Mouse (Mus musculus) embryonic facial prominence, embryonic 13.5 days (tissue): ENCODE measurements around the gene Flrt3. TPM values are rescaled to one million over a fixed set of nuclear protein-coding genes. Genes with fewer than 3 reads are reported as not detected.

ENCODE experiments used
- ATAC-seq: fragments of 200-750 bp; cut with Nextera tagmentation; 2 replicates; pipeline ENCODE4 v1.8.0; 2017; ENCODE audit warnings: low read depth; ENCODE audit not compliant: insufficient number of reproducible peaks, insufficient read depth, low FRiP score, low TSS enrichment
- H3K27ac ChIP-seq: fragments of 300-500 bp; sonication (generic); 2 replicates; pipeline ENCODE4 v1.5.1; 2015; ENCODE audit warnings: moderate library complexity, mild to moderate bottlenecking, inconsistent platforms
- H3K27me3 ChIP-seq: fragments of 300-500 bp; sonication (generic); 2 replicates; pipeline ENCODE4 v1.6.1; 2015; ENCODE audit warnings: mild to moderate bottlenecking, inconsistent platforms
- H3K36me3 ChIP-seq: fragments of 300-500 bp; sonication (generic); 2 replicates; pipeline ENCODE4 v1.6.1; 2015; ENCODE audit warnings: mild to moderate bottlenecking, inconsistent platforms
- H3K4me1 ChIP-seq: fragments of 300-500 bp; sonication (generic); 2 replicates; pipeline ENCODE4 v1.6.1; 2015; ENCODE audit warnings: inconsistent platforms
- H3K4me2 ChIP-seq: fragments of 300-500 bp; sonication (generic); 2 replicates; pipeline ENCODE4 v1.6.1; 2015; ENCODE audit warnings: moderate library complexity, mild to moderate bottlenecking, inconsistent platforms
- H3K4me3 ChIP-seq: fragments of 300-500 bp; sonication (generic); 2 replicates; pipeline ENCODE4 v1.5.1; 2015; ENCODE audit warnings: mild to moderate bottlenecking, inconsistent platforms
- H3K9ac ChIP-seq: fragments of 300-500 bp; sonication (generic); 2 replicates; pipeline ENCODE4 v1.6.1; 2015; ENCODE audit warnings: mild to moderate bottlenecking, inconsistent platforms
- H3K9me3 ChIP-seq: fragments of 300-500 bp; sonication (generic); 2 replicates; pipeline ENCODE4 v1.6.1; 2016; ENCODE audit warnings: inconsistent platforms
- WGBS: fragments of 180-500 bp; shearing (Covaris S2); methylation state at CpG from one replicate; pipeline ENCODE4 v1.1.7; 2015; ENCODE audit warnings: mixed read lengths; 5-methylcytosine and 5-hydroxymethylcytosine counted together
- polyA plus RNA-seq: library from polyadenylated mRNA; unstranded; fragments of >200 nt; fragmentation: Nextera tagmentation; extraction: Ambion mirVana; gene quantifications from 2 replicates; pipeline ENCODE4 v1.2.1, GENCODE M21; 2015

Gene Flrt3
- polyA plus RNA-seq = 76.2 and 82.9 TPM in 2 replicates

DNA sequence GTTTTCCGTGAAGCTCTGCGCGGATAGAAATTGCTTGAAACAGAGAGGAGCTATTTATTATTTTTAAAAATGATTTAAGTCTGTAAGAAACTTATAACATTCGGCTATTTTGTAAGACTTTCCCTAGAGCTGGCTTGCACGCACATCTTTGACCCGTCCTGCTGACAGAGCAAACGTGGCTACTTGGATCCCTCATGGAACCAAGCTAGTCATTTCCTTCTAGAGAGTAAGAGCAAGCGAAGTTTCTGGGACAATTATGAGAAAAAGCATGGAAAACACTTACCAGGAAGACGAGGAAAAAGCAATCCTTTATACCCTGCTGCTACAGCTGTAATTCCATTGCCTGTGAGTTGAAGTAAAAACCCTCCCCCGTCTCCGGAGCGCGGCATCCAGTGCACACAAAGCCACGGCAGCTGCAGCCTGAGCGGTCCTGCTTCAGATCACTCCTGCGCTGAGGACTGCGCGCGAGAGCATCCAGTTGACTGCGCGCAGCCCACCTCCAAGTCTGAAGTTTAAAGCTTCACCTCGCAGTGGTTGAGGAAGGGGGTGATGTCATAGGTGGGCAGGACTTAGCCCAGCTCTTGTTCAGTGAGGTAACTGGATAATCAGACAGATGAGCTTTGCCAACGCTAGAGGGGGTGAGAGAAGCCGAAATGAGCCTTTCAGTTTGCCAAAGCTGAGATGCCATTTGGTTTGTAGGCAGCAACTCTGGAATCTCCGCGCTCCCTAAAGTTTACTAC lies at the start of gene Flrt3:
TSS of gene Flrt3 (minus strand) at position 507 of the 740 bp plus-strand sequence.
- Histone ChIP-seq H3K4me2 (peak within 1 kb of the TSS; percentile 66), H3K4me1 (peaks cover 14% of the 10 kb centered on the region), H3K27ac (peak within 1 kb of the TSS; percentile 91), H3K36me3 (no peaks in the 10 kb centered on the region), H3K9ac (peak within 1 kb of the TSS; percentile 79), H3K4me3 (peak within 1 kb of the TSS; percentile 71), H3K27me3 (no peaks in the 10 kb centered on the region), H3K9me3 (no peaks in the 10 kb centered on the region)
- ATAC-seq = peak; percentile 99
- WGBS = under 1% methylated on average over 26 of the region's 26 CpGs

DNA sequence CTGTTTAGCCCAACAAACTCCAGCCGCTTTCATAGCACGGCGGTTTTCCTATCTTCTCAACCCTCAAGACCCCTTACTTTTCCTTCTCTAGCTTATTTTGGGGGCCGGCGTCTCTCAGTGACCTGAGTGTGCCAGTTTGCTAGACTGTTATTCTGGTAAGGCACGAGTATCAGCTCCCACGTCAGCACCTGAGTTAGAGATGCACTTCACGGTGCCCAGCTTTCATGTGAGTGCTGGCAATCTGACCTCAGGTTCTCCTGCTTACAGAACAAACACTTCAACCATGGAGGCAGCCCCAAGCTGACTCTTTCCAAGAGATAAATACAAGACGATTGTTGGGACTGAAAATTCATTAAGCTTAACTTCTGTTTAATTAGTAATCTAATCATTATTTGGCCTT lies 46.1 kb upstream of the Flrt3 start:
- WGBS = 82% methylated on average over 9 of the region's 9 CpGs
- Histone ChIP-seq H3K4me1 (no peaks in the 10 kb centered on the region), H3K4me2 (no peak overlapping the region), H3K9me3 (no peaks in the 10 kb centered on the region), H3K4me3 (no peak overlapping the region), H3K27ac (no peak overlapping the region), H3K36me3 (no peaks in the 10 kb centered on the region), H3K9ac (no peak overlapping the region), H3K27me3 (no peaks in the 10 kb centered on the region)
- no peak for ATAC-seq

DNA sequence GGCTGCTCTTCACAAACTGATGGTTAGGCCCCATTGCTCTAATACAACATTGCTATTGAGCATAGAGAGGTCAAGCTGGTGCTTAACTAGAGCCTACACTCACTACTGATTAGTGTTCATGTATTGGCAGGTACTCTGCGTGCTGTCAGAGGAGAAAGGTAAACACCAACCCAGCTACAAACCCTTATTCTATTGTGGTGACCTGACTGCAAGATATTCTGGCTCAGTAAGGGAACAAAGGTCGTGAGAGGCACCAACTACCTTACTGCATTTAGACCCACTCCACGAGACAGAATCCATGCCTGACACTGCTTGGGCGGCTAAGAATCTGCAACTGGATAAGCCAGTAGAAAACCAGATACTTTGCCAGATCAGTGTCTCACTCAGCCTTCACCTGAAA lies 44.6 kb upstream of the Flrt3 start:
- Histone ChIP-seq H3K27me3 (no peaks in the 10 kb centered on the region), H3K4me2 (no peak overlapping the region), H3K36me3 (no peaks in the 10 kb centered on the region), H3K9me3 (no peaks in the 10 kb centered on the region), H3K4me3 (no peak overlapping the region), H3K9ac (no peak overlapping the region), H3K27ac (no peak overlapping the region), H3K4me1 (no peaks in the 10 kb centered on the region)
- 84% methylated on average over 4 of the region's 4 CpGs for WGBS
- no peak for ATAC-seq

DNA sequence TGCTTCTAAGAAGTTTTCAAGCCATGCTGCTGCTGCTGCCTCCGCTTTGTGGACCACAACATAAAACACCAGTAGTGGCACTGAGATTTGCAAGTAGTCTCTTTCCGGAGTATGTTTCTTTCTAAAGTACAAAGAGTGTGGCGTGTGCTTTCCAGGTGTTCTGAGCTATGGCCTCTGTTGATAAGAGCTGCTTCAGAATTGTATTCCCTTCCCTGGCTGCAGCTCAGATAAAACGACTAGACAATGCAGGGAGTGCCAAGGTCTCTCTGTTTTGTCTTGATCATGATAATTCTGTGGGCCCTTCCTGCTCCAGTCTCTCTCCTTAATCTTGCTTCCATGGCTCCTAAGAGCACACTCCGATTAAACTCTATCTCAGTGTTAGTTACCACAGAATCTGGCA lies 36.3 kb upstream of the Flrt3 start:
- no peaks in the 10 kb centered on the region for H3K9me3 ChIP-seq
- no peaks in the 10 kb centered on the region for H3K36me3 ChIP-seq
- no peak for ATAC-seq
- no peak overlapping the region for H3K4me2 ChIP-seq
- H3K27ac ChIP-seq = no peak overlapping the region
- 78% methylated on average over 5 of the region's 5 CpGs for WGBS
- H3K4me1 ChIP-seq = peaks cover 5% of the 10 kb centered on the region; the same call in 1 of the 2 replicates
- no peak overlapping the region for H3K4me3 ChIP-seq
- no peaks in the 10 kb centered on the region for H3K27me3 ChIP-seq
- no peak overlapping the region for H3K9ac ChIP-seq

DNA sequence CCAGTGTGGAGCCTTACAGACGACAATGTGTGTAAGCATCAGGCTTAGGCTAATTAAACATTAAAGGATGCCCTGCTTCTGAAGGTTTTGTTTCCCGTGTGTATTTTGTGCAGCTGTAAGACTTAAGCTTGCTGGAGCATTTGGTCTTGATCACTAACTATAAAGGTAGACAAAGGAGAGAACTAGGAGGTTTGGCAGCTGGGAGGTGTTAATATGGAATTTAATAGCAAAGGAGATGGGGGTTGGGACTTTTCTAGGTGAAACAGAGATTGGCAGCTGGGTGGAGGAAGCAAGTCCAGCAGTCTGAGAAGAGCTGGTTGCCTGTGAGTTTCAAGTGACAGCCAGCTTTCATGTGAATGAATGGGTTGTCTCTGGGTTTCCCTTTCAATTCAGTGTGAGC lies 34.0 kb upstream of the Flrt3 start:
- Histone ChIP-seq H3K27me3 (no peaks in the 10 kb centered on the region), H3K27ac (no peak overlapping the region), H3K9ac (no peak overlapping the region), H3K4me3 (no peak overlapping the region), H3K4me1 (peaks cover 5% of the 10 kb centered on the region; the same call in 1 of the 2 replicates), H3K36me3 (no peaks in the 10 kb centered on the region), H3K9me3 (no peaks in the 10 kb centered on the region), H3K4me2 (no peak overlapping the region)
- ATAC-seq = no peak
- 3% methylated on average over 2 of the region's 2 CpGs for WGBS

DNA sequence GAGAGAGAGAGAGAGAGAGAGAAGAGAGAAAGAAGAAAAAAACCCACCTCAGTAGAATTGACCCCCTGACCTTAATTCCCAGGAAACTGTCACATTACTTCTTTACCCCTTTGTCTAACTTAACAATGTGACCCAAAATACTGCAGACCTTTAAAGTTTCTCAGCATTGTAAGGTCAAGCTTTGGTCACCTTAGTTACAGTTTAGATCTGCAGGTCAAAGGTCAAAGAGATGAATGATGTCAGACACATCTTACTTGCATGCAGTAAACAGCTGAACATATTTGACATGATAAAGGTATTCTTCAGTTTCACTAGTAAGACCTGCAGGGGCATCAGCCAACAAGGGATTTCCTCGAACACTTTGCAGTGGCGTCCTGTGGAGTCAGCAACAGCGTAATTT lies 32.9 kb upstream of the Flrt3 start:
- Histone ChIP-seq H3K36me3 (no peaks in the 10 kb centered on the region), H3K9ac (no peak overlapping the region), H3K4me2 (no peak overlapping the region), H3K9me3 (no peaks in the 10 kb centered on the region), H3K27me3 (no peaks in the 10 kb centered on the region), H3K27ac (no peak overlapping the region), H3K4me1 (peaks cover 5% of the 10 kb centered on the region; the same call in 1 of the 2 replicates), H3K4me3 (no peak overlapping the region)
- WGBS = 14% methylated on average over 3 of the region's 3 CpGs
- ATAC-seq = no peak

DNA sequence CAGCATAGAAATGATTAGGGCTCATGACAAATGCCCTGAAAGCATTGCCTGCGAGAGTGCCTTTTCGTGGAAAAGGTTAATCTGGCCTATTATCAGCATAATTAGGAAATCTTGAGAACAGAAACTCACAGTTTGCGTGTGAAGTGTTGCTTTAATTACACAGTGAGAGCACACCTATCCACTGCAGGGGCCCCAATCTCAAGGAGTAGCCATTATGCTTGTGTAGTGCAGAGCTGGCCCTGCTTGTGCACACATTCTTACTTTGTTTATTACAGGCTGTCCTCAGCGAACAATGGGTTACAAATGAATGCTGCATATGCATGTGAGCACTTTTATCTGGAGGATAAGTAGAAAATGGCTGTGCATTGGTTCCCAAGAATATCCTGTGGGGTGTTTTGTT lies 32.1 kb upstream of the Flrt3 start:
- WGBS = 65% methylated on average over 4 of the region's 4 CpGs
- no peaks in the 10 kb centered on the region for H3K27me3 ChIP-seq
- H3K36me3 ChIP-seq = no peaks in the 10 kb centered on the region
- H3K9me3 ChIP-seq = no peaks in the 10 kb centered on the region
- H3K4me1 ChIP-seq = peaks cover 10% of the 10 kb centered on the region
- H3K4me2 ChIP-seq = no peak overlapping the region
- no peak overlapping the region for H3K9ac ChIP-seq
- no peak for ATAC-seq
- no peak overlapping the region for H3K4me3 ChIP-seq
- no peak overlapping the region for H3K27ac ChIP-seq

DNA sequence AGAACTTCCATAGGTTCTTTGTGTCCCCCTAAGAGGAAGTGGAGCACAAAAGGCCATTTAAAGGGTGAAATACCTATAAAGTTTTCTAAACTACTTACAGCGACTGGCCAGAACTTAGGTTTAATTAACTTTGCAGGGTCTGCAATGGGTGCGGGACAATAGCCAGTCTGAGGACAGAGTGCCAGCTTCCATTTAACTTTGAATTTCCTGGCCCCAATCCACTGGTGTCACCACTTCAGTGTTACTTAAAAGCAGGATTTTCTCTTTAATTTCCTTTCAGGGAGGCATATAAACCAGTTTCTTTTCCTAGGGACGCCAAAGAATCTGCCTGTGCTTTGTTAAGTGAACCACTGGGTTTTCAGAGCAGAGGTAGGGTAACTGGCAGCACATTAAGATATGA lies 27.3 kb upstream of the Flrt3 start:
- no peak for ATAC-seq
- Histone ChIP-seq H3K4me1 (peaks cover 6% of the 10 kb centered on the region; the same call in 1 of the 2 replicates), H3K4me2 (no peak overlapping the region), H3K9ac (no peak overlapping the region), H3K4me3 (no peak overlapping the region), H3K9me3 (no peaks in the 10 kb centered on the region), H3K27me3 (no peaks in the 10 kb centered on the region), H3K36me3 (no peaks in the 10 kb centered on the region), H3K27ac (no peak overlapping the region)
- 30% methylated on average over 3 of the region's 3 CpGs for WGBS

DNA sequence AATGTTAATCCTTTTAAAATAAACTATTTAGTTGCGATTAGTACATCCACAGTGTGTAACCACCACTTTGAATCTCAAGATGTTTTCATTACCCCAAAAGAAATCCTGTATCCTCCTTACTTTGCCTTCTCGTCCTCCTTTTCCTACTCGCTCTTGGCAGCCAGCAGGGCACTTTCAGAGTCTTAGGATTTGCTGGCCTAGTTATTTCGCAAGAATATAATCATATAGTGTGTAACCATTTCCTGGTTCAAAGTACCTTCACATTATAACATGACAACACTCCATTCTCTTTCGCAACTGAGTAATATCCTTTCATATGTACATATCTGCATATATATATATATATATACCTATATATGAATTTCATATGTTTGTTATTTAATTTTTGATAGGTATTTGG lies 22.6 kb upstream of the Flrt3 start:
- H3K27me3 ChIP-seq = no peaks in the 10 kb centered on the region
- H3K27ac ChIP-seq = no peak overlapping the region
- H3K4me3 ChIP-seq = no peak overlapping the region
- no peak overlapping the region for H3K9ac ChIP-seq
- no peak overlapping the region for H3K4me2 ChIP-seq
- peaks cover 5% of the 10 kb centered on the region; the same call in 1 of the 2 replicates for H3K4me1 ChIP-seq
- no peaks in the 10 kb centered on the region for H3K36me3 ChIP-seq
- no peak for ATAC-seq
- WGBS = 86% methylated on average over 5 of the region's 5 CpGs
- H3K9me3 ChIP-seq = no peaks in the 10 kb centered on the region

DNA sequence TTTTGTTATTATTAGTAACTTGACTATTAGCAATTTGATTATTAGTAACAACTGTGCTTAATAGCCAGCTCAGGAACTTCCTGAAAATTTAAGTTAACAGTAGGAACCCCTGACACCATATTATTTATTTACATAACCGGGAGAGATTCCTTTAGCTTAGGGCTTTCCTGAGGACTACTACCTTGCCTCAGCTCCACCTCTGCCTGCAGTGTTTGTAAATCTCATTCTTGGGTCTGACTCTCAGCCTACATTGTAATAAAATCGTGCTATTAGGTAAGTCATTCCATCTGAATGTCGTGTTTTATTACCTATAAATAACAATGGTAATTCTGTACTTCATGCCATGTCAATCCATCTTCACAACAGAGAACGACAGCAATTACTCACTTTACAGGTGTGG lies 21.2 kb upstream of the Flrt3 start:
- Histone ChIP-seq H3K9me3 (no peaks in the 10 kb centered on the region), H3K4me3 (no peak overlapping the region), H3K4me1 (no peaks in the 10 kb centered on the region), H3K9ac (no peak overlapping the region), H3K36me3 (no peaks in the 10 kb centered on the region), H3K27me3 (no peaks in the 10 kb centered on the region), H3K27ac (no peak overlapping the region), H3K4me2 (no peak overlapping the region)
- 71% methylated on average over 4 of the region's 4 CpGs for WGBS
- ATAC-seq = no peak

DNA sequence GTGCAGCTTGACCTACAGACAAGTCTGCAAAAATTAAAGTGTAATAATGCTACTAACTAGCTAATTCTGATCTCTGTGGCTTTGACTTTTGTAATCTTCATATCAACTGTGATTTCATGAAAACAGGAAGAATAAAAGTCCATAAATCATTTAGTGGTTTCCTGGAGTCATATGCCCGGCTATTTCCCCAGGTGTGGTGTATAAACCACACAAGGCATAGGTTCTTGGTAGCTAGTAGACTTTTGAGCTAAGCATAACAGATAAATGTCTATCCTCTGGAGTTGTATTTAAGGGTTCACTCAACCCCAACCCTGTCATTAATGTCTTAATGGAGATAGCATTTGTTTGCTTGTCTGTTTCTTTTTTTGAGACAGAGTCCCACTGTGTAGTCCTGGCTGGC lies 20.1 kb upstream of the Flrt3 start:
- H3K9ac ChIP-seq = no peak overlapping the region
- no peaks in the 10 kb centered on the region for H3K9me3 ChIP-seq
- H3K4me3 ChIP-seq = no peak overlapping the region
- 91% methylated on average over 1 of the region's 1 CpGs for WGBS
- ATAC-seq = no peak
- H3K36me3 ChIP-seq = no peaks in the 10 kb centered on the region
- no peaks in the 10 kb centered on the region for H3K4me1 ChIP-seq
- H3K27me3 ChIP-seq = no peaks in the 10 kb centered on the region
- H3K4me2 ChIP-seq = no peak overlapping the region
- H3K27ac ChIP-seq = no peak overlapping the region

DNA sequence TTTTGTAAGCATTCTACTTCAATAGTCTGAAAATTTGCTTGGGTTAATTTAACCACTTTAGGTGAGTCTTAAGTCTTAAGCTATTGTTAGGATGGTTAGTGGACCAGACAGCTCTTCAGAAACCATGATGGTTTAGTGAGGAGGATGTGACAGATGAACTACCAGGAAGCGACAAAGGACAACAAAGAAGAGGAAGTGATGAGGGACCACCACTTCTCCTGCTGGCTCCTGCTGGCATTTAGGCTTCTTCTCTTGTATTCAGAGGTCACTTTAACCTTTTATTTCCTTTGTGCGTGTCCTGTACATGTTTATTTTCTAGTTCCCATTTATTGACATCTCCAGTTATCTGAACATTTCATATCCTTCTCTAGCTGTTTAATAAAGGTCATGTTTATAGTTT lies 19.6 kb upstream of the Flrt3 start:
- H3K4me3 ChIP-seq = no peak overlapping the region
- H3K36me3 ChIP-seq = no peaks in the 10 kb centered on the region
- no peak overlapping the region for H3K9ac ChIP-seq
- H3K4me2 ChIP-seq = no peak overlapping the region
- no peaks in the 10 kb centered on the region for H3K4me1 ChIP-seq
- no peaks in the 10 kb centered on the region for H3K9me3 ChIP-seq
- WGBS = 87% methylated on average over 2 of the region's 2 CpGs
- no peak for ATAC-seq
- no peaks in the 10 kb centered on the region for H3K27me3 ChIP-seq
- H3K27ac ChIP-seq = no peak overlapping the region
